Mouse (Mus musculus) olfactory bulb, adult 2 months (tissue): Measurements from ENCODE around the gene Dhrs9.

Source experiments
- CTCF ChIP-seq: fragments of 200-500 bp; IDR thresholded peaks from 2 replicates; pipeline ENCODE4 v1.5.1; 2012; ENCODE audit warnings: low read depth, mild to moderate bottlenecking, low read length, moderate library complexity; ENCODE audit not compliant: insufficient read depth
- POLR2A ChIP-seq: fragments of 200-500 bp; IDR thresholded peaks from 2 replicates; pipeline ENCODE4 v1.6.1; 2012; ENCODE audit warnings: mild to moderate bottlenecking, low read depth, low read length, moderate library complexity; ENCODE audit not compliant: insufficient read depth

DNA sequence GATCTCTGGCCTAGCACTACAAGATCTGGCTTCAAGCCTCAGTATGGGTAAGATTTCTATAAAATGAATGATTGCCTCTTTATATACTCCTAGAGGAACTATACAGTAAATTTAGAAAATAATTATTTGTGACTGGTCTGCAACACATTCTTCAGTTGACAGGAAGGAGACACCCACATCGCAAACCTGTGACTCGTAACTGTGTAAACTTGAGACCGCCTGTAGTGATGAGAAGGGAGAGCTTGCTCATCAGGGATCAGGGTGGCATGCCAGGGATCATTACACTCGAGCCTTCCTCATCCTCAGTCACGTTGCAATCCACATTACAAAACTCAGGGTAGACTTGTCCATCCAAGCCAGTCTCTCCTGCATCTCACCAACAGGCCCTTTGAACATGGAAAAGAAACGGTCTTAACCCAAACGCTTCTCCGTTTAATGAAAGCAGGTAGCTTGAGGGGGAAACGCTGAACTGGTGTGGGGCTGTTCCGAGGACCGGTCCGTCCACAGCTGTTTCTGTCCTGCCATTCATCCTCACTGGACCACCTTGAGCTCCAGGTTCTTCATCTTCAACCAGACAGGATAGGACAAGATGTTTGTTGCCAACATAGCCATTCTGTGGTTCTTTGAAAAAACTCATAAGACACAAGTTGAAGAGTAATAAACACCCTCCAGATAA, 16.7 kb downstream of the Dhrs9 start:
- no peak for TF ChIP-seq CTCF
- TF ChIP-seq POLR2A = no peak
